Mouse (Mus musculus) ES-E14 (cell line): ENCODE results near the gene Ugt1a7c. TPM values are rescaled to one million over a fixed set of nuclear protein-coding genes. Genes with fewer than 3 reads are reported as not detected.

Experiments used
- DNase-seq: peaks from one replicate; pipeline ENCODE4 v3.0.0-alpha.2; 2013; ENCODE audit warnings: low read depth, low spot score
- H3K27ac ChIP-seq: 2 replicates; pipeline ENCODE4 v1.5.1; 2012; ENCODE audit warnings: low read depth, mild to moderate bottlenecking, low read length, moderate library complexity, mixed read lengths; ENCODE audit not compliant: poor library complexity, insufficient read depth, severe bottlenecking
- H3K36me3 ChIP-seq: 2 replicates; pipeline ENCODE4 v1.6.1; 2012; ENCODE audit warnings: mild to moderate bottlenecking, low read length, moderate library complexity, mixed read lengths; ENCODE audit not compliant: control insufficient read depth, poor library complexity, insufficient read depth, severe bottlenecking
- H3K4me1 ChIP-seq, 2 experiments: fragments of 150-350 bp in 1 of 2; sonication (generic) in 1 of 2; 2 replicates each; pipeline ENCODE4 v1.6.1; 2012; ENCODE audit warnings: low read length in 2 of 2, mild to moderate bottlenecking in 1 of 2, mixed read lengths in 1 of 2; ENCODE audit not compliant: control insufficient read depth in 2 of 2, insufficient read depth in 2 of 2, poor library complexity in 1 of 2
- H3K4me3 ChIP-seq, 2 experiments: fragments of 150-350 bp in 1 of 2; sonication (generic) in 1 of 2; 2 replicates each; pipeline ENCODE4 v1.5.1; 2012; ENCODE audit warnings: low read length in 2 of 2, low read depth in 1 of 2, mild to moderate bottlenecking in 1 of 2, mixed read lengths in 1 of 2; ENCODE audit not compliant: insufficient read depth in 1 of 2, poor library complexity in 1 of 2, severe bottlenecking in 1 of 2
- H3K9ac ChIP-seq: 2 replicates; pipeline ENCODE4 v1.6.1; 2012; ENCODE audit warnings: low read depth, mild to moderate bottlenecking, low read length, mixed read lengths; ENCODE audit not compliant: poor library complexity, insufficient read depth, severe bottlenecking
- H3K9me3 ChIP-seq: fragments of 150-350 bp; sonication (generic); 2 replicates; pipeline ENCODE4 v1.6.1; 2012; ENCODE audit warnings: low read depth, mild to moderate bottlenecking, low read length; ENCODE audit not compliant: control insufficient read depth, insufficient read depth
- CHD2 ChIP-seq: IDR thresholded peaks from 2 replicates; pipeline ENCODE4 v1.6.1; 2014; ENCODE audit warnings: mild to moderate bottlenecking, low read depth, low read length, inconsistent platforms
- HCFC1 ChIP-seq: IDR thresholded peaks from 2 replicates; pipeline ENCODE4 v1.6.1; 2012; ENCODE audit warnings: low read length, inconsistent platforms, borderline replicate concordance; ENCODE audit not compliant: insufficient read depth
- MAFK ChIP-seq: IDR thresholded peaks from 2 replicates; pipeline ENCODE4 v1.6.1; 2014; ENCODE audit warnings: mild to moderate bottlenecking, low read depth, low read length, inconsistent platforms; ENCODE audit not compliant: insufficient read depth
- ZC3H11A ChIP-seq: IDR thresholded peaks from 2 replicates; pipeline ENCODE4 v1.6.1; 2012; ENCODE audit warnings: low read depth, mild to moderate bottlenecking, inconsistent platforms, low read length, borderline replicate concordance
- ZNF384 ChIP-seq: IDR thresholded peaks from 2 replicates; pipeline ENCODE4 v1.6.1; 2012; ENCODE audit warnings: low read depth, low read length, inconsistent platforms
- in situ Hi-C, 2 experiments: fragments of 600-800 bp; cut with MboI; formaldehyde crosslinking; loops; one replicate each; pipeline ENCODE4 v1.15.1; 2025; ENCODE audit warnings: low sequenced_read_pairs in 2 of 2, inconsistent platforms in 1 of 2; ENCODE audit not compliant: unreplicated experiment in 2 of 2
- total RNA-seq: library from RNA; depleted of rRNA; stranded (reverse); fragments of 300-350 nt; gene quantifications from 2 replicates; pipeline ENCODE4 v1.2.3, GENCODE M21; 2012

The Ugt1a7c gene
- total RNA-seq, 1 experiment: 0.09 TPM

GRCm38 (mm10) chr1:88192136-88192535 is 97.3 kb downstream of the Ugt1a7c start:
- no peaks in the 10 kb centered on the region for H3K36me3 ChIP-seq
- TF ChIP-seq CHD2: no peak
- no peak overlapping the region for H3K27ac ChIP-seq
- H3K4me3 ChIP-seq: no peak overlapping the region
- H3K9me3 ChIP-seq: no peaks in the 10 kb centered on the region
- DNase-seq: no peak
- peaks cover 0 to 2% of the 10 kb centered on the region in 2 experiments; a peak in 1 of 4 replicates for H3K4me1 ChIP-seq
- H3K9ac ChIP-seq: no peak overlapping the region
- in situ Hi-C loops: no loop called here

GRCm38 (mm10) chr1:88195687-88196086 is 100.8 kb downstream of the Ugt1a7c start:
- TF ChIP-seq ZC3H11A (no peak), HCFC1 (no peak), MAFK (no peak), CHD2 (no peak), ZNF384 (no peak)
- Histone ChIP-seq H3K36me3 (no peaks in the 10 kb centered on the region), H3K9ac (no peak overlapping the region), H3K27ac (no peak overlapping the region), H3K4me1 (peaks cover 0 to 2% of the 10 kb centered on the region in 2 experiments; a peak in 1 of 4 replicates), H3K4me3 (no peak overlapping the region), H3K9me3 (no peaks in the 10 kb centered on the region)
- DNase-seq: no peak
- in situ Hi-C loops: no loop called here

- Histone ChIP-seq H3K9me3 (no peaks in the 10 kb centered on the region), H3K4me3 (no peak overlapping the region), H3K9ac (no peak overlapping the region), H3K27ac (no peak overlapping the region), H3K36me3 (no peaks in the 10 kb centered on the region), H3K4me1 (peaks cover 0 to under 1% of the 10 kb centered on the region in 2 experiments; a peak in 1 of 4 replicates)
- DNase-seq: no peak
- in situ Hi-C loops: no loop called here
- TF ChIP-seq ZC3H11A (no peak), CHD2 (no peak), MAFK (no peak), HCFC1 (no peak), ZNF384 (no peak)
These were observed 102.6 kb downstream of the Ugt1a7c start for GRCm38 (mm10) chr1:88197443-88197842.

- in situ Hi-C loops: no loop called here
- no peak overlapping the region for H3K4me3 ChIP-seq
- no peaks in the 10 kb centered on the region for H3K36me3 ChIP-seq
- no peaks in the 10 kb centered on the region for H3K9me3 ChIP-seq
- no peak overlapping the region for H3K27ac ChIP-seq
- TF ChIP-seq ZNF384 (no peak), CHD2 (no peak), ZC3H11A (no peak)
- H3K4me1 ChIP-seq: no peaks in the 10 kb centered on the region
- no peak for DNase-seq
- H3K9ac ChIP-seq: no peak overlapping the region
These were observed 105.1 kb downstream of the Ugt1a7c start for GRCm38 (mm10) chr1:88199996-88200395.

- DNase-seq: no peak
- Histone ChIP-seq H3K27ac (no peak within 1 kb of the TSS), H3K36me3 (no peaks in the 10 kb centered on the region), H3K9ac (no peak within 1 kb of the TSS), H3K4me3 (no peak within 1 kb of the TSS), H3K9me3 (no peaks in the 10 kb centered on the region), H3K4me1 (no peaks in the 10 kb centered on the region)
- TF ChIP-seq ZC3H11A: no peak
- TF ChIP-seq HCFC1: no peak
- no peak for TF ChIP-seq CHD2
- TF ChIP-seq MAFK: no peak
- TF ChIP-seq ZNF384: no peak
- in situ Hi-C loops: no loop called here
These were observed 105.6 kb downstream of the Ugt1a7c start, which contains the start of gene Ugt1a2 for GRCm38 (mm10) chr1:88200456-88200855. Gene Ugt1a2, plus strand, starts transcription at chr1:88200601.
